Mouse (Mus musculus) intestine, embryonic 16.5 days (tissue): Measurements from ENCODE around the gene Macf1. TPM values are rescaled to one million over a fixed set of nuclear protein-coding genes. Genes with fewer than 3 reads are reported as not detected.
"Not testable (repeated sequence)": the region's sequence is repeated elsewhere in the genome, so short reads cannot be mapped to it uniquely, and the experiment has no call there.

Experiments used
- ATAC-seq: fragments of 200-750 bp; cut with Nextera tagmentation; 2 replicates; pipeline ENCODE4 v1.8.0; 2017; ENCODE audit warnings: moderate TSS enrichment, moderate library complexity
- H3K27ac ChIP-seq: fragments of 300-500 bp; sonication (generic); 2 replicates; pipeline ENCODE4 v1.5.1; 2014; ENCODE audit warnings: mild to moderate bottlenecking, low read length
- H3K27me3 ChIP-seq: fragments of 300-500 bp; sonication (generic); replicated peaks from 2 replicates; pipeline ENCODE4 v1.6.1; 2014; ENCODE audit warnings: low read length, control low read depth, mixed read lengths; ENCODE audit not compliant: control insufficient read depth, insufficient read depth
- H3K36me3 ChIP-seq: fragments of 300-500 bp; sonication (generic); 2 replicates; pipeline ENCODE4 v1.6.1; 2014; ENCODE audit warnings: low read length, control low read depth; ENCODE audit not compliant: control insufficient read depth, insufficient read depth
- H3K4me1 ChIP-seq: fragments of 300-500 bp; sonication (generic); 2 replicates; pipeline ENCODE4 v1.6.1; 2014; ENCODE audit warnings: low read length, control low read depth, mixed read lengths; ENCODE audit not compliant: control insufficient read depth, insufficient read depth
- H3K4me2 ChIP-seq: fragments of 300-500 bp; sonication (generic); 2 replicates; pipeline ENCODE4 v1.6.1; 2014; ENCODE audit warnings: low read depth, low read length, control low read depth
- H3K4me3 ChIP-seq: fragments of 300-500 bp; sonication (generic); 2 replicates; pipeline ENCODE4 v1.5.1; 2014; ENCODE audit warnings: mild to moderate bottlenecking, low read length
- H3K9ac ChIP-seq: fragments of 300-500 bp; sonication (generic); 2 replicates; pipeline ENCODE4 v1.6.1; 2014; ENCODE audit warnings: low read depth, low read length
- H3K9me3 ChIP-seq: fragments of 300-500 bp; sonication (generic); 2 replicates; pipeline ENCODE4 v1.6.1; 2016; ENCODE audit warnings: low read length, control low read depth; ENCODE audit not compliant: control insufficient read depth
- WGBS: fragments of 180-500 bp; shearing (Covaris S2); extraction: QIAGEN DNeasy Blood & Tissue Kit; methylation state at CpG from one replicate; pipeline ENCODE4 v1.1.7; 2014; 5-methylcytosine and 5-hydroxymethylcytosine counted together
- polyA plus RNA-seq: library from polyadenylated mRNA; unstranded; fragments of >200 nt; fragmentation: Nextera tagmentation; extraction: Ambion mirVana; gene quantifications from 2 replicates; pipeline ENCODE4 v1.2.1, GENCODE M21; 2015

Macf1 gene
- polyA plus RNA-seq, 1 experiment from 2014 or later = 19.7 TPM

GRCm38 (mm10) chr4:123326087-123326486 lies 358.1 kb downstream of the Macf1 start:
- no peaks in the 10 kb centered on the region for H3K4me1 ChIP-seq
- no peaks in the 10 kb centered on the region for H3K9me3 ChIP-seq
- H3K4me3 ChIP-seq = no peak overlapping the region
- H3K36me3 ChIP-seq = no peaks in the 10 kb centered on the region
- WGBS = 76% methylated on average over 3 of the region's 3 CpGs
- H3K27me3 ChIP-seq = peaks cover 7% of the 10 kb centered on the region; the same call in 1 of the 2 replicates
- H3K27ac ChIP-seq = no peak overlapping the region
- H3K9ac ChIP-seq = no peak overlapping the region
- H3K4me2 ChIP-seq = no peak overlapping the region
- no peak for ATAC-seq

GRCm38 (mm10) chr4:123323534-123323933 lies 360.6 kb downstream of the Macf1 start, which contains the start of gene Oxct2a:
Gene Oxct2a (minus strand): TSS chr4:123323634.
- no peak within 1 kb of the TSS for H3K27ac ChIP-seq
- H3K9ac ChIP-seq = no peak within 1 kb of the TSS
- peak within 1 kb of the TSS; percentile 48 for H3K4me2 ChIP-seq
- H3K36me3 ChIP-seq = no peaks in the 10 kb centered on the region
- no peaks in the 10 kb centered on the region for H3K9me3 ChIP-seq
- peak; percentile 8; the same call in 1 of the 2 replicates for ATAC-seq
- WGBS = 13% methylated on average over 13 of the region's 13 CpGs
- no peaks in the 10 kb centered on the region for H3K4me1 ChIP-seq
- H3K4me3 ChIP-seq = peak within 1 kb of the TSS; percentile 33
- H3K27me3 ChIP-seq = peaks cover 7% of the 10 kb centered on the region; the same call in 1 of the 2 replicates

- not testable (repeated sequence) for H3K9me3 ChIP-seq, H3K9ac ChIP-seq, H3K36me3 ChIP-seq, H3K4me1 ChIP-seq, H3K27ac ChIP-seq, H3K27me3 ChIP-seq
- ATAC-seq = peak; percentile 73
- WGBS = 15% methylated on average over 18 of the region's 38 CpGs
- peak overlapping the region; percentile 33 for H3K4me3 ChIP-seq
- peak overlapping the region; percentile 48 for H3K4me2 ChIP-seq
These were observed 361.2 kb downstream of the Macf1 start for GRCm38 (mm10) chr4:123322910-123323309.

- Histone ChIP-seq H3K36me3 (no peaks in the 10 kb centered on the region), H3K4me1 (no peaks in the 10 kb centered on the region), H3K9me3 (no peaks in the 10 kb centered on the region), H3K27me3 (no peaks in the 10 kb centered on the region), H3K9ac (no peak overlapping the region), H3K4me2 (no peak overlapping the region), H3K27ac (no peak overlapping the region), H3K4me3 (no peak overlapping the region)
- ATAC-seq = no peak
- 88% methylated on average over 3 of the region's 3 CpGs for WGBS
These were observed 369.7 kb downstream of the Macf1 start for GRCm38 (mm10) chr4:123314497-123314896.

GRCm38 (mm10) chr4:123313010-123313409 lies 371.1 kb downstream of the Macf1 start:
- H3K4me2 ChIP-seq = no peak overlapping the region
- H3K36me3 ChIP-seq = no peaks in the 10 kb centered on the region
- H3K9me3 ChIP-seq = no peaks in the 10 kb centered on the region
- H3K9ac ChIP-seq = no peak overlapping the region
- H3K27ac ChIP-seq = no peak overlapping the region
- WGBS = 82% methylated on average over 6 of the region's 6 CpGs
- no peak for ATAC-seq
- no peaks in the 10 kb centered on the region for H3K27me3 ChIP-seq
- H3K4me1 ChIP-seq = no peaks in the 10 kb centered on the region
- H3K4me3 ChIP-seq = no peak overlapping the region

- Histone ChIP-seq H3K36me3 (no peaks in the 10 kb centered on the region), H3K4me2 (no peak overlapping the region), H3K9ac (no peak overlapping the region), H3K27me3 (no peaks in the 10 kb centered on the region), H3K4me1 (no peaks in the 10 kb centered on the region), H3K27ac (no peak overlapping the region), H3K4me3 (no peak overlapping the region), H3K9me3 (no peaks in the 10 kb centered on the region)
- no peak for ATAC-seq
- 63% methylated on average over 7 of the region's 7 CpGs for WGBS
These were observed 372.3 kb downstream of the Macf1 start for GRCm38 (mm10) chr4:123311845-123312244.

- no peaks in the 10 kb centered on the region for H3K27me3 ChIP-seq
- no peak overlapping the region for H3K27ac ChIP-seq
- H3K4me3 ChIP-seq = no peak overlapping the region
- H3K4me1 ChIP-seq = no peaks in the 10 kb centered on the region
- H3K9ac ChIP-seq = no peak overlapping the region
- ATAC-seq = no peak
- no peaks in the 10 kb centered on the region for H3K9me3 ChIP-seq
- H3K36me3 ChIP-seq = 0 out of 2 replicates have a peak, but pooled peaks cover 5% of the 10 kb centered on the region
- whole genome bisulfite sequencing = 49% methylated on average over 3 of the region's 3 CpGs
- no peak overlapping the region for H3K4me2 ChIP-seq
These were observed 375.9 kb downstream of the Macf1 start for GRCm38 (mm10) chr4:123308292-123308691.

GRCm38 (mm10) chr4:123306999-123307398 lies 377.2 kb downstream of the Macf1 start:
- Histone ChIP-seq H3K4me3 (no peak overlapping the region), H3K9me3 (no peaks in the 10 kb centered on the region), H3K27ac (no peak overlapping the region), H3K4me2 (no peak overlapping the region), H3K27me3 (no peaks in the 10 kb centered on the region), H3K4me1 (no peaks in the 10 kb centered on the region), H3K36me3 (peaks cover 15% of the 10 kb centered on the region), H3K9ac (no peak overlapping the region)
- ATAC-seq = no peak
- WGBS = 89% methylated on average over 10 of the region's 10 CpGs

GRCm38 (mm10) chr4:123305789-123306188 lies 378.4 kb downstream of the Macf1 start:
- H3K36me3 ChIP-seq = peaks cover 15% of the 10 kb centered on the region
- H3K4me3 ChIP-seq = no peak overlapping the region
- H3K27ac ChIP-seq = no peak overlapping the region
- ATAC-seq = peak; percentile 58
- no peak overlapping the region for H3K4me2 ChIP-seq
- H3K27me3 ChIP-seq = no peaks in the 10 kb centered on the region
- WGBS = 25% methylated on average over 3 of the region's 3 CpGs
- H3K9me3 ChIP-seq = no peaks in the 10 kb centered on the region
- H3K4me1 ChIP-seq = no peaks in the 10 kb centered on the region
- H3K9ac ChIP-seq = no peak overlapping the region
